Mouse (Mus musculus) heart, embryonic 15.5 days (tissue): ENCODE results near the gene Cep128. TPM values are rescaled to one million over a fixed set of nuclear protein-coding genes. Genes with fewer than 3 reads are reported as not detected.

ENCODE experiments used
- ATAC-seq: fragments of 200-750 bp; cut with Nextera tagmentation; replicated peaks from 2 replicates; pipeline ENCODE4 v1.8.0; 2017; ENCODE audit warnings: low read depth, moderate TSS enrichment; ENCODE audit not compliant: insufficient number of reproducible peaks, insufficient read depth, low FRiP score
- H3K27ac ChIP-seq: fragments of 300-500 bp; sonication (generic); 2 replicates; pipeline ENCODE4 v1.5.1; 2015; ENCODE audit warnings: mild to moderate bottlenecking, inconsistent platforms
- H3K27me3 ChIP-seq: fragments of 300-500 bp; sonication (generic); 2 replicates; pipeline ENCODE4 v1.6.1; 2015; ENCODE audit warnings: inconsistent platforms
- H3K36me3 ChIP-seq: fragments of 300-500 bp; sonication (generic); 2 replicates; pipeline ENCODE4 v1.6.1; 2015; ENCODE audit warnings: mild to moderate bottlenecking, inconsistent platforms
- H3K4me1 ChIP-seq: fragments of 300-500 bp; sonication (generic); replicated peaks from 2 replicates; pipeline ENCODE4 v1.6.1; 2015; ENCODE audit warnings: inconsistent platforms
- H3K4me2 ChIP-seq: fragments of 300-500 bp; sonication (generic); 2 replicates; pipeline ENCODE4 v1.6.1; 2015; ENCODE audit warnings: inconsistent platforms, mild to moderate bottlenecking, moderate library complexity
- H3K4me3 ChIP-seq: fragments of 300-500 bp; sonication (generic); 2 replicates; pipeline ENCODE4 v1.5.1; 2015; ENCODE audit warnings: mild to moderate bottlenecking, inconsistent platforms
- H3K9ac ChIP-seq: fragments of 300-500 bp; sonication (generic); 2 replicates; pipeline ENCODE4 v1.6.1; 2015; ENCODE audit warnings: mild to moderate bottlenecking, inconsistent platforms
- H3K9me3 ChIP-seq: fragments of 300-500 bp; sonication (generic); replicated peaks from 2 replicates; pipeline ENCODE4 v1.6.1; 2016; ENCODE audit warnings: inconsistent platforms
- WGBS: fragments of 180-500 bp; shearing (Covaris S2); methylation state at CpG from one replicate; pipeline ENCODE4 v1.1.7; 2015; ENCODE audit warnings: mixed read lengths; 5-methylcytosine and 5-hydroxymethylcytosine counted together
- polyA plus RNA-seq: library from polyadenylated mRNA; unstranded; fragments of >200 nt; fragmentation: Nextera tagmentation; extraction: Ambion mirVana; gene quantifications from 2 replicates; pipeline ENCODE4 v1.2.1, GENCODE M21; 2015

Gene Cep128
- polyA plus RNA-seq, 1 experiment from 2014 or later = 10.2 TPM

DNA sequence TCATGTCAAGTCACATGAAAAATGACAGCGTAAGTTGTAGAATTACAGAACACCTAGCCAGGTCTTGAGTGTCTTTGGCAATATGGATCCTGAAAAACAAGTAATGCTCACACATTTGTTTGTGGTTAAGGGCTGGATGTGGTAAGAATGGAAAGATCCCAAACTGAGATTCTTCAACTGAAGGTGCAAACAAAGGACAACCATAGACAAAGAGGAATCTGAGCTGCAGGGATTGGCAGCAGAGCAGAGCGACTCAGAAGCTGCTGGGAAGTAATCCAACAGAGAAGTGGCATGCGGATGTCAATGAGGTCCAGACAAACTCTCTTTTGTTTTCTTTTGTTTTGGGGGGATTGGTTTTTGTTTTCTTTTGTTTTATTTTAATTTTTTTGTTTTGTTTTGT, 121.4 kb downstream of the Cep128 start:
- no peak overlapping the region for H3K27ac ChIP-seq
- no peak for ATAC-seq
- no peaks in the 10 kb centered on the region for H3K9me3 ChIP-seq
- no peak overlapping the region for H3K4me3 ChIP-seq
- no peak overlapping the region for H3K4me2 ChIP-seq
- 75% methylated on average over 3 of the region's 3 CpGs for WGBS
- H3K4me1 ChIP-seq = peaks cover 13% of the 10 kb centered on the region
- H3K36me3 ChIP-seq = 0 out of 2 replicates have a peak, but pooled peaks cover 3% of the 10 kb centered on the region
- H3K27me3 ChIP-seq = no peaks in the 10 kb centered on the region
- H3K9ac ChIP-seq = no peak overlapping the region

DNA sequence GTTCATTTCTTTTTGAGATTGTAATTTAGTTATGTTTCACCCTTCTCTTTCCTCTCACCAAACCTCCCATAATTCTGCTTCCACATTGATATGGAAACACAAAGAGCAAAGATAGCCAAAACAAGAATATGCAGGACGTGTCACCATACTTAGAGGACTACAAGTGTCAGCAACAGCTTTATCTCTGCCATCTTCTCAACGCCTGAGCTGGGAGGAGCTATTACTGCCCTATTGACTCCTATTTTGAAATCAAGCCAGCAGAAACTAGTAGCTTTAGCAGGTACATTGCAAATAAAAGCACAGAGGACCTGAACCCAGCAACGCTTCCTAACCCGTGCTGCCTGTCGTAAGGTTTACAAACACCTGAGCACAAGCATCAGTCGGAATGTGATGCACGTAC, 127.9 kb downstream of the Cep128 start:
- no peak for ATAC-seq
- WGBS = 77% methylated on average over 7 of the region's 7 CpGs
- no peaks in the 10 kb centered on the region for H3K27me3 ChIP-seq
- H3K36me3 ChIP-seq = 0 out of 2 replicates have a peak, but pooled peaks cover 3% of the 10 kb centered on the region
- H3K9ac ChIP-seq = no peak overlapping the region
- no peak overlapping the region for H3K4me2 ChIP-seq
- no peaks in the 10 kb centered on the region for H3K9me3 ChIP-seq
- no peaks in the 10 kb centered on the region for H3K4me1 ChIP-seq
- H3K27ac ChIP-seq = no peak overlapping the region
- no peak overlapping the region for H3K4me3 ChIP-seq

DNA sequence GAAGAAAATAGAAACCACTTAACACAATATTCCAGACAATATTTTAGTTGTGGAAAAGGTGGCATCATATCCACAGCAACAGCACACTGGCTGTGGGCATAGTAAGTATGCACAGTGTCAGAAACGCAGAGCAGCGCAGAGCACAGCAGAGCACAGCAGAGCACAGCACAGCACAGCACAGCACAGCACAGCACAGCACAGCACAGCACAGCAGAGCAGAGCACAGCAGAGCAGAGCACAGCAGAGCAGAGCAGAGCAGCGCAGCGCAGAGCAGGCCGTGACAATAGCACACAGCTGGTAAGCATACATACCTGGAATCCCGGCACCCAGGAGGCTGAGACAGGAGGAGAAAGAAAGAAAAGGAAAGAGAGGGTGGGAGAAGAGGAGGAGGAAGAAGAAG, 129.4 kb downstream of the Cep128 start:
- Histone ChIP-seq H3K9ac (no peak overlapping the region), H3K4me1 (no peaks in the 10 kb centered on the region), H3K36me3 (0 out of 2 replicates have a peak, but pooled peaks cover 3% of the 10 kb centered on the region), H3K27me3 (no peaks in the 10 kb centered on the region), H3K4me2 (no peak overlapping the region), H3K4me3 (no peak overlapping the region), H3K27ac (no peak overlapping the region), H3K9me3 (no peaks in the 10 kb centered on the region)
- no peak for ATAC-seq
- 93% methylated on average over 6 of the region's 6 CpGs for WGBS

DNA sequence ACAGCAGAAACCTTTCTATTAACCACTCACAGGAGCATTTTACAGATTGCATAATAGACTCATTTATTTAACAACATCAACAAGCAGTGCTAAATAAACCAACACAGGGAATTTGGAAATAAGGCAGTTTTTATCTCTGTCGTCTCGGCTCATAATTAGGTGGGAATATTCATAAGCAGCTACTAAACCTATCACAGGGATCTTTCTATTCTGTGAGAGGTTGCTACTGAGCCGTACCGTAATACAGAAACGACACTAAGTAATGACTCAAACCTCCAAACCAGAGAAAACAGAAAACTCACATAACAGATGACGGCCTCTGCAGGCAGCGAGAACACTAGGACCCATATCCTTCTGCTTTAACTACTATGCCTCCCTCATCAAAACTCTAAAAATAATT, 163.6 kb downstream of the Cep128 start:
- Histone ChIP-seq H3K4me3 (no peak overlapping the region), H3K4me2 (no peak overlapping the region), H3K4me1 (no peaks in the 10 kb centered on the region), H3K27ac (no peak overlapping the region), H3K9me3 (no peaks in the 10 kb centered on the region), H3K27me3 (no peaks in the 10 kb centered on the region), H3K9ac (no peak overlapping the region), H3K36me3 (no peaks in the 10 kb centered on the region)
- ATAC-seq = no peak
- WGBS = 94% methylated on average over 7 of the region's 7 CpGs

DNA sequence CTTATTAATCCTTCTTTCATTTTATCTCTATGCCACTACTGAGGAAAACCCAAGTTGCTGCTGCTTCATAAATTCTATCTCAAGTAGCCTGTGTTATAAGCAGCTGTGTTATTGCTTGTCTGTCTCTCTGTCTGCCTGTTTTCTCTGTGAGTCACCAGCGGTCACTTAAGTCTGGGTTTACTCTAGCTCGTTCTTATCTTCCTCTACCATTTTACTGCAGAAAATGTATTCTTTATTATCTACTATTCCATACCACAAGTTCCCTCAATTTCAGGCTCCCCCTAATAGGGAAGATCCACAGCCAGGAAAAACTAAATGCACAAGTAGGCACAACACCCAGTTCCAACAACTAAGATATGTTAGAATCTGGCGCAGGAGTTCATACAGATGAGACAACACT, 178.7 kb downstream of the Cep128 start:
- Histone ChIP-seq H3K9me3 (no peaks in the 10 kb centered on the region), H3K4me2 (no peak overlapping the region), H3K4me1 (no peaks in the 10 kb centered on the region; the same call in 1 of the 2 replicates), H3K27ac (no peak overlapping the region), H3K9ac (no peak overlapping the region), H3K27me3 (no peaks in the 10 kb centered on the region), H3K36me3 (no peaks in the 10 kb centered on the region), H3K4me3 (no peak overlapping the region)
- no peak for ATAC-seq
- WGBS = 51% methylated on average over 3 of the region's 3 CpGs

DNA sequence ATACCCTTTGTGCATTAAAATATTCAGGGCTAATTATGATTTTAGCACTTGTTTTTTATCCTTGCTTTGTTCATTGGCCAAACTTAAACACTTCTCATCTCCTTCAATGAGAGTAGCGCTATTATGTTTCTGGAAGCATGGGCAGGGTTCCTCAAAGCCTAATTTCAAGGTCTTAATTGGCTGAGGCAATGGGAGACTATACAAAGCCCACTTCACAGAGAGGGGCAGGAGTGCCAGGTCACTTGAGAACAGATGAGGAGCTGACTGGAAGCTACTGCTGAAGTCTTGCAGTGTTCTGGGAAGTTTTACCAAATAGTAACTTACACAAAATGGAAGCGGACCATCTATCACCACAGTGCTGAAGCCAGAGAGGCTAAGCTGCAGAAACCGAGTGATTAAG, 179.9 kb downstream of the Cep128 start:
- WGBS = 80% methylated on average over 3 of the region's 3 CpGs

DNA sequence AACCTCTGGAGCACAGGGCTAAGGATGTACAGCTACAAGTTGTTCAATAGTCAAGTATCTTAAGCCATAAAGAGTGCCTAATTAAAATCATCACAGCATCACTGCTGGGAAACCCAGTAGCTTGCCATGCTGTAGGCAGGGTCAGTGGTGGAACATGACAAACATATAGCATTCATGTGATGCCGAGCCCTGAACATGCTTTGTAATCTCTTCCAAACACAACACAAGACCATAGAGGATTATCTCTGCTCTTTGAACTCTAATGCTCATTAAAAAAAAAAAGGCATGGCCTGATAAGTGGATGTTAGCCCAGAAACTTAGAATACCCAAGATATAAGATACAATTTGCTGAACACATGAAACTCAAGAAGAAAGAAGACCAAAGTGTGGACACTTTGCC, 181.7 kb downstream of the Cep128 start:
- no peaks in the 10 kb centered on the region; the same call in 1 of the 2 replicates for H3K4me1 ChIP-seq
- H3K4me2 ChIP-seq = no peak overlapping the region
- no peak for ATAC-seq
- no peaks in the 10 kb centered on the region for H3K36me3 ChIP-seq
- H3K4me3 ChIP-seq = no peak overlapping the region
- H3K27me3 ChIP-seq = no peaks in the 10 kb centered on the region
- H3K9ac ChIP-seq = no peak overlapping the region
- H3K27ac ChIP-seq = no peak overlapping the region
- H3K9me3 ChIP-seq = no peaks in the 10 kb centered on the region
- 83% methylated on average over 1 of the region's 1 CpGs for WGBS

More for the DNA sequence above, 179.9 kb downstream of the Cep128 start:
- Histone ChIP-seq H3K4me1 (no peaks in the 10 kb centered on the region; the same call in 1 of the 2 replicates), H3K27ac (no peak overlapping the region), H3K27me3 (no peaks in the 10 kb centered on the region), H3K4me2 (no peak overlapping the region), H3K4me3 (no peak overlapping the region), H3K9ac (no peak overlapping the region), H3K36me3 (no peaks in the 10 kb centered on the region), H3K9me3 (no peaks in the 10 kb centered on the region)
- ATAC-seq = no peak

DNA sequence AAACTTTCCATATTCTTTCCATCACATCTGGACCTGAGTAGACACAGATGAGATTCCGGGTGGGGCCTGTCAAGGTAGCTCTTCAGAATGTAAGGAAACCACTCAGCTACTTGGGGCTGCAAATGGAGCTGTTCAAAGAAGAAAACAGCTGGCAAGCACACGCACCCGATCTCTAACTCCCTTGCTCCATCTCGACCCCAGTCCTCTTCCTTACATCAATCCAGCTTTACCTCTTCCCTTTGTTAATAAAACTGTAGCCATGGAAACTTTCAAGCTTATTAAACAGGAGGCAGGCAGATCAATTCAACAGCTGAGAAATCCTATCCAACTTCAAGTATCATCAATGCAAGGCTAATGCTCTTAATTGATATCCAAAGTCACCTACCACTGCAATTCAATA, 195.1 kb downstream of the Cep128 start:
- Histone ChIP-seq H3K27ac (no peak overlapping the region), H3K9ac (no peak overlapping the region), H3K9me3 (no peaks in the 10 kb centered on the region), H3K4me2 (no peak overlapping the region), H3K36me3 (no peaks in the 10 kb centered on the region), H3K4me1 (no peaks in the 10 kb centered on the region), H3K4me3 (no peak overlapping the region), H3K27me3 (no peaks in the 10 kb centered on the region)
- WGBS = 82% methylated on average over 4 of the region's 4 CpGs
- ATAC-seq = no peak

DNA sequence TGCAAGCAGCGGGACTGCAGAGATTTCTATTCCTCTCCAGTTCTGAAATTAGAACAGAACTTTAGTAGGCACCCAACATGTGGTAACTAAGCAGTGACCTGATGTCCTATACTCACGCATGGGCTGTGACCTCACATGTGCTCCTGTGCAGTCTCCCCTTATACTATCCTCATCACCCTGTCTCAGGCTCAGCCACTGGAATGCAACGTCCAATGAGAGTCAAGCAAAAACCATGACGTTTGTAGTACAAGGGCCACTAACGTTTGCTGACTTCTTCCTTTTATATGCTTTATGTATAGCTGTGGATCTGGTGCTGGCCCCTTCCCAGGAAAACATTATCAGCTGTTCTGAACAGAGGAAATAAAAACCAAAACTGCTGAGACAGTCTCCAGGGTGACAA, 198.6 kb downstream of the Cep128 start:
- H3K4me2 ChIP-seq = no peak overlapping the region
- no peaks in the 10 kb centered on the region for H3K27me3 ChIP-seq
- no peak overlapping the region for H3K27ac ChIP-seq
- H3K36me3 ChIP-seq = no peaks in the 10 kb centered on the region
- H3K9ac ChIP-seq = no peak overlapping the region
- H3K4me3 ChIP-seq = no peak overlapping the region
- ATAC-seq = no peak
- H3K4me1 ChIP-seq = no peaks in the 10 kb centered on the region
- 59% methylated on average over 5 of the region's 5 CpGs for WGBS
- no peaks in the 10 kb centered on the region for H3K9me3 ChIP-seq

DNA sequence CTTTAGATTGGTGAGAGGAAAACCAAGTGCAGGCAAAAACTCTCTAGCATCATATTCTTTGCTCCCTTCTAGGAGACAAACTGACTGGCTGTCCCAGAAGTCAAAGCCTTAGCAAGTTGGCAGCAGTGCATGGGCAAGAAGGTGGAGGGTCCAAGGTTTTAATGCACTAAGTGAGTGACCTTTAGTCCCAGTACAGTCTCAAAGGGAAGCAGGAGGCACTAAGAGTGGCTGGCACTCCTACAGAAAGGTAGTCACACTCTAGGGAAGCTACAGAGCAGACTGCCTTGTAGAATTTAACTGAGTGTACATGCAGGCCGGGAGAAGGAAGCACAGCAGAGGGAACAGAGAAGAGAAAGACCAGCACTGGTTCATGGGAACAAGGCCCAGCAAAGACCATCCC, 199.6 kb downstream of the Cep128 start:
- H3K27me3 ChIP-seq = no peaks in the 10 kb centered on the region
- H3K36me3 ChIP-seq = no peaks in the 10 kb centered on the region
- no peak overlapping the region for H3K4me3 ChIP-seq
- H3K27ac ChIP-seq = no peak overlapping the region
- H3K4me2 ChIP-seq = no peak overlapping the region
- no peaks in the 10 kb centered on the region for H3K4me1 ChIP-seq
- H3K9me3 ChIP-seq = no peaks in the 10 kb centered on the region
- no peak for ATAC-seq
- 83% methylated on average over 1 of the region's 1 CpGs for WGBS
- H3K9ac ChIP-seq = no peak overlapping the region

DNA sequence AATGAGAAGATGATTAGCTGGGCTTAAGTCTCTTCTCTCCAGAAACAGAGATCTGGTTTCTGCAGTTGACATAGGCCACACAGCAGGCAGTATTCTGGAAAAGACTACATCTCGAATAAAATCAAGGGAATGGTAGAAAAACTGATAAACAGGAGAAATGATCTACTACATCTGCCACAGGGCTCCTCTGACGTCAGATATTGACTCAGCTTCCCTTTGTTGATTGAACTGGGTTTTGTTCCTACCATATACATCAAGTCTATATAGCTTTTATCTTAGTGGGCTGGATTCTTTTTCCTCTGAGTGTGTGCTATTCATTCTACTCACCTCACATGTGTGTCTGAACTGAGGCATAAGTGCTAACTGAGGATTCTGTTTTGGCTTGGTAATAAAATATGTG, 200.3 kb downstream of the Cep128 start:
- ATAC-seq = no peak
- H3K27me3 ChIP-seq = no peaks in the 10 kb centered on the region
- WGBS = 63% methylated on average over 2 of the region's 2 CpGs

DNA sequence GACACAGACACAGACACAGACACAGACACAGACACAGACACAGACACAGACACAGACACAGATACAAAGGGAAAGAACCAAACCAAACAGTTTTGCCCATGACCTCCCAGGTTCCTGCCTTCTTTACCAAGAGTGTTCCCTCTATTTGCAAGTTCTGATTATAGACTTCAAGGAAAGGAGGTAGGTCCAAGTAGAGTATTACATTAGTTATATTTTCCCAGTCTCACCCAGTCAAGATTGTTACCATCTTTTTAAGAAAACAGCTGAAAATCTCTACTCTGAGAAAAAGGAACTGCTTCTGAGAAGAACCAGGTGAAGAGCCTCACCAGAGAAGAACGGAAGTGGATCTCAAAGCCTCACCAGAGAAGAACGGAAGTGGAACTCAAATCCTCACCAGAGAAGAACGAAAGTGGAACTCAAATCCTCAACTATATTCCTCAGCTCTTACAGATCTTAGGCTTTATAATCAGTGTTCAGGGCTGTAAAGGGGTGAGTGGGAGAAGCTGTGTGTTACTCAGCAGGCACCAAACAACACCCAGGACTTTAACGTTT, 200.8 kb downstream of the Cep128 start:
- Histone ChIP-seq H3K27ac (no peak overlapping the region), H3K9ac (no peak overlapping the region), H3K36me3 (no peaks in the 10 kb centered on the region), H3K4me1 (no peaks in the 10 kb centered on the region), H3K4me3 (no peak overlapping the region), H3K4me2 (no peak overlapping the region), H3K27me3 (no peaks in the 10 kb centered on the region), H3K9me3 (no peaks in the 10 kb centered on the region)
- WGBS = 74% methylated on average over 4 of the region's 4 CpGs
- no peak for ATAC-seq

More for the DNA sequence above, 200.3 kb downstream of the Cep128 start:
- Histone ChIP-seq H3K4me2 (no peak overlapping the region), H3K9ac (no peak overlapping the region), H3K4me1 (no peaks in the 10 kb centered on the region), H3K9me3 (no peaks in the 10 kb centered on the region), H3K27ac (no peak overlapping the region), H3K36me3 (no peaks in the 10 kb centered on the region), H3K4me3 (no peak overlapping the region)
